Mouse (Mus musculus): ENCODE measurements at regions not wholly inside any gene's neighbourhood (a gene's known extent, or its start where the extent isn't known, plus 50 kb on each side); places are given as distances from the start of the nearest gene placed in this dataset.

DNA sequence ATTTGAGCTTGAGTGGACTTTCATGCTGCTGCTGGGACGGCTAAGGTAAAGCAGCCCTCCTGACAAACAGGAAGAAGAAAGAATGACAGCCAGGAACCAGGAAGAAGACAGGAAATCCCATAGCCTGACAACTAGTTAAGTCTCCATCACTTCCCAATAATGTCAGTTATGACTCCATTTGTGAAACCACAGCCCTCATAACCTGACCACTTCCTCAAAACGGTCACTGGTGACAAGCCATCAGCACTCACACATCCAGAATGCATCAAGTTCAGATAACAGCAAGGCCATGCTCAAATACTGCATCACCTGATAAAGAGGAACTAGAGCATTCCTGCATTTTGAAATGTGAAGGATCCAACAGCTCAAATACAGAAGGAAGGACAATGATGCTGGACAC is 288.3 kb downstream of the Zfp706 start:
- Histone ChIP-seq H3K27ac (replicated peaks) (no peak overlapping the region), H3K27me3 (no peaks in the 10 kb centered on the region), H3K4me2 (no peak overlapping the region), H3K4me3 (no peak overlapping the region), H3K9me3 (no peaks in the 10 kb centered on the region), H3K36me3 (no peaks in the 10 kb centered on the region), H3K9ac (no peak overlapping the region), H3K4me1 (replicated peaks) (peaks cover 21% of the 10 kb centered on the region)
- WGBS, result 81% methylated on average over 2 of the region's 2 CpGs
- ATAC-seq (ENCODE audit: low read depth), result no peak

DNA sequence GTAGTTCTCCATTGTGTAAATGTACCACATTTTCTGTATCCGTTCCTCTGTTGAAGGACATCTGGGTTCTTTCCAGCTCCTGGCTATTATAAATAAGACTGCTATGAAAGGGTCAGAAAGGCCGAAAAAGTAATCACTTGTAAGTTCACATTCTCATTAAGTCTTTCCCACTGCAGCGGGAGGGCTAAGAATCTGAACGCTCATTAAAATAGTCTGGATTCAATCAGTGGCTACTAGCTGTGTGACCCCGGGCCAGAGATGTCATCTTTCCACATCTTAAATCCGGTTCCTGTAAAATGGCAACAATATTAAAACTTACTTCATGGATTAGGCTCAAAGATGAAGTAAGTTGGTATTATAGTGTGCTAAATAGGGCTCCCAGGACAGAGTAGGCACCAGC is 289.7 kb downstream of the Zfp706 start:
- no peak for ATAC-seq (ENCODE audit: low read depth)
- Histone ChIP-seq H3K27ac (replicated peaks) (no peak overlapping the region), H3K9me3 (no peaks in the 10 kb centered on the region), H3K4me2 (no peak overlapping the region), H3K36me3 (no peaks in the 10 kb centered on the region), H3K9ac (no peak overlapping the region), H3K4me3 (no peak overlapping the region), H3K27me3 (no peaks in the 10 kb centered on the region), H3K4me1 (replicated peaks) (peaks cover 21% of the 10 kb centered on the region)
- WGBS, result 87% methylated on average over 6 of the region's 6 CpGs

DNA sequence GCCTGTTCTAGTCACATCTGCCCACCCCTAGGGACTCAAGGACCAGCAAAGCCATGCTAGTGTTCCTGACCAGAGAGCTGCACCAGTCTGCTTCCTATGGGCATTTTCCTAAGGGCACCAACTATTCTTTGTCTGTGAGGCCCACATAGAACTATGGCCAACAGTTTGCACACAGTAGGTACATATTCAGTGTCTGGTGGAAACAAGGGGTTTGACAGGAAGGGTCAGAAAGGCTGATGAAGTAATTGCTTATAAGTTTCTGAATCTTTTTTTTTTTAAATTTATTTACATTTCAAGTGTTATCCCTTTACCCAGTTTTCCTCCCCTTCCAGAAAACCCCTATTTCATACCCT is 290.9 kb downstream of the Zfp706 start:
- H3K27me3 ChIP-seq, result no peaks in the 10 kb centered on the region
- ATAC-seq (ENCODE audit: low read depth), result no peak
- H3K4me1 ChIP-seq (replicated peaks), result peaks cover 11% of the 10 kb centered on the region
- H3K27ac ChIP-seq (replicated peaks), result peak overlapping the region; percentile 46
- no peak overlapping the region; the same call in 1 of the 2 replicates for H3K9ac ChIP-seq
- no peak overlapping the region for H3K4me3 ChIP-seq
- H3K4me2 ChIP-seq, result no peak overlapping the region
- no peaks in the 10 kb centered on the region for H3K36me3 ChIP-seq
- no peaks in the 10 kb centered on the region for H3K9me3 ChIP-seq

- Histone ChIP-seq H3K27ac (replicated peaks) (peak overlapping the region; percentile 46), H3K4me3 (peak overlapping the region; percentile 10; the same call in 1 of the 2 replicates), H3K4me2 (peak overlapping the region; percentile 44), H3K27me3 (no peaks in the 10 kb centered on the region), H3K4me1 (replicated peaks) (peaks cover 11% of the 10 kb centered on the region), H3K9me3 (no peaks in the 10 kb centered on the region), H3K9ac (peak overlapping the region; percentile 45; the same call in 1 of the 2 replicates), H3K36me3 (no peaks in the 10 kb centered on the region)
- 22% methylated on average over 26 of the region's 26 CpGs for WGBS
- ATAC-seq (ENCODE audit: low read depth), result peak; percentile 88
Observed at GRCm38 (mm10) chr15:36715745-36716685, 291.6 kb downstream of the Zfp706 start.

GRCm38 (mm10) chr15:36715159-36715558 is 292.4 kb downstream of the Zfp706 start:
- Histone ChIP-seq H3K36me3 (no peaks in the 10 kb centered on the region), H3K27me3 (no peaks in the 10 kb centered on the region), H3K27ac (replicated peaks) (no peak overlapping the region), H3K4me2 (no peak overlapping the region), H3K4me1 (replicated peaks) (peaks cover 11% of the 10 kb centered on the region), H3K9ac (no peak overlapping the region), H3K9me3 (no peaks in the 10 kb centered on the region), H3K4me3 (no peak overlapping the region)
- ATAC-seq (ENCODE audit: low read depth), result no peak
- WGBS, result 92% methylated on average over 6 of the region's 6 CpGs

DNA sequence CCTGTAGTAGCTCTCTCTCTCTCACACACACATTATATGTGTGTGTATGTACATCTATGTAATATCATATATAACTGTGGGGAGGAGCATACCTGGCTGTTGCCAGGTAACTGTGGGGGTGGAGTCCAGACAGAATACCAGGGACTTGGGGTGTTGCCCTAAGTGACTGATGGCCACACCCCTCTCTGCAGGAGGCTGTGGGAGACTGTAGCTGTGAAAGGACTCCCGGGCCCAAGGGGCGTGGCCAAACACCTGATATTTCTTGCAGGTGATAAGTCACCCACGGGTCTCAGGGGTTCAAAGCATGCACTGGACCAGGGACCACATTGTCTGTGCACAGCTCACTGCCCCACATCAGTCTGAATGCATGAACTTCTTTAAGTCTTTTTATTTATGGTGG is 297.8 kb downstream of the Zfp706 start:
- no peak for ATAC-seq (ENCODE audit: low read depth)
- Histone ChIP-seq H3K4me1 (replicated peaks) (no peaks in the 10 kb centered on the region), H3K9ac (no peak overlapping the region), H3K27me3 (no peaks in the 10 kb centered on the region), H3K4me3 (no peak overlapping the region), H3K27ac (replicated peaks) (no peak overlapping the region), H3K36me3 (no peaks in the 10 kb centered on the region), H3K9me3 (no peaks in the 10 kb centered on the region), H3K4me2 (no peak overlapping the region)
- 71% methylated on average over 3 of the region's 3 CpGs for WGBS

GRCm38 (mm10) chr15:36708471-36708870 is 299.1 kb downstream of the Zfp706 start:
- H3K4me3 ChIP-seq, result no peak overlapping the region
- H3K27ac ChIP-seq (replicated peaks), result no peak overlapping the region
- 19% methylated on average over 3 of the region's 3 CpGs for WGBS
- no peak overlapping the region for H3K4me2 ChIP-seq
- H3K36me3 ChIP-seq, result no peaks in the 10 kb centered on the region
- H3K9ac ChIP-seq, result no peak overlapping the region
- H3K9me3 ChIP-seq, result no peaks in the 10 kb centered on the region
- H3K4me1 ChIP-seq (replicated peaks), result no peaks in the 10 kb centered on the region
- ATAC-seq (ENCODE audit: low read depth), result peak; percentile 54; the same call in 1 of the 2 replicates
- H3K27me3 ChIP-seq, result no peaks in the 10 kb centered on the region

GRCm38 (mm10) chr15:36705990-36706389 is 301.6 kb downstream of the Zfp706 start:
- Histone ChIP-seq H3K36me3 (no peaks in the 10 kb centered on the region), H3K4me3 (no peak overlapping the region), H3K9me3 (no peaks in the 10 kb centered on the region), H3K4me2 (no peak overlapping the region), H3K9ac (no peak overlapping the region), H3K4me1 (replicated peaks) (no peaks in the 10 kb centered on the region), H3K27ac (replicated peaks) (no peak overlapping the region), H3K27me3 (no peaks in the 10 kb centered on the region)
- peak; percentile 44; the same call in 1 of the 2 replicates for ATAC-seq (ENCODE audit: low read depth)
- 29% methylated on average over 4 of the region's 4 CpGs for WGBS

- Histone ChIP-seq H3K27ac (replicated peaks) (no peak overlapping the region), H3K9ac (no peak overlapping the region), H3K27me3 (no peaks in the 10 kb centered on the region), H3K4me3 (no peak overlapping the region), H3K4me1 (replicated peaks) (no peaks in the 10 kb centered on the region), H3K36me3 (no peaks in the 10 kb centered on the region), H3K4me2 (no peak overlapping the region), H3K9me3 (no peaks in the 10 kb centered on the region)
- ATAC-seq (ENCODE audit: low read depth), result no peak
- WGBS, result 41% methylated on average over 2 of the region's 2 CpGs
Observed at GRCm38 (mm10) chr15:36705391-36705790, 302.2 kb downstream of the Zfp706 start.

DNA sequence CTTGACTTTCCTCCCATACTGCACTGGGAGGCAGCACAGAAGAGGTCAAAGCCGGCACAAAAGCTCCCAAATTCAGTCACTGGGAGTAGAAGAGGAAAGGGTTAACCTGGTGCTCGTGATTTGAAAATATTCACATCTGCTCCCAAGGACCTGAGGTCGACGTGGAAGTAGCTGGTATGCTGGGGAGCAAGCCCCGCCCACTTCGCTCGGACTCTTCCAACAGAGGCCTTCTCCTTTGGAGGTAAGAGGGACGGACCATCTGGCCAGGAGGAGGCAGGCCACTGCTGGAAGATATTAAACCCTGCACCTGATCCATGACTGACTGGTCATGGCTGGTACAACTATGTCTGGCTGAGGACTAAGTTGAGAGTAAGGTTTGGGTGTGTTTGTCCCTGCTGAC is 305.7 kb downstream of the Zfp706 start:
- H3K4me3 ChIP-seq, result no peak overlapping the region
- no peaks in the 10 kb centered on the region for H3K27me3 ChIP-seq
- H3K4me1 ChIP-seq (replicated peaks), result no peaks in the 10 kb centered on the region
- ATAC-seq (ENCODE audit: low read depth), result no peak
- no peak overlapping the region for H3K9ac ChIP-seq
- WGBS, result 55% methylated on average over 8 of the region's 8 CpGs
- no peaks in the 10 kb centered on the region for H3K36me3 ChIP-seq
- H3K4me2 ChIP-seq, result no peak overlapping the region
- H3K27ac ChIP-seq (replicated peaks), result no peak overlapping the region
- H3K9me3 ChIP-seq, result no peaks in the 10 kb centered on the region

GRCm38 (mm10) chr15:36700196-36700595 is 307.4 kb downstream of the Zfp706 start:
- WGBS, result 91% methylated on average over 5 of the region's 5 CpGs
- H3K9me3 ChIP-seq, result no peaks in the 10 kb centered on the region
- no peaks in the 10 kb centered on the region for H3K27me3 ChIP-seq
- peaks cover 3% of the 10 kb centered on the region for H3K4me1 ChIP-seq (replicated peaks)
- no peaks in the 10 kb centered on the region for H3K36me3 ChIP-seq
- H3K27ac ChIP-seq (replicated peaks), result no peak overlapping the region
- H3K4me2 ChIP-seq, result no peak overlapping the region
- H3K9ac ChIP-seq, result no peak overlapping the region; the same call in 1 of the 2 replicates
- ATAC-seq (ENCODE audit: low read depth), result no peak
- no peak overlapping the region for H3K4me3 ChIP-seq

DNA sequence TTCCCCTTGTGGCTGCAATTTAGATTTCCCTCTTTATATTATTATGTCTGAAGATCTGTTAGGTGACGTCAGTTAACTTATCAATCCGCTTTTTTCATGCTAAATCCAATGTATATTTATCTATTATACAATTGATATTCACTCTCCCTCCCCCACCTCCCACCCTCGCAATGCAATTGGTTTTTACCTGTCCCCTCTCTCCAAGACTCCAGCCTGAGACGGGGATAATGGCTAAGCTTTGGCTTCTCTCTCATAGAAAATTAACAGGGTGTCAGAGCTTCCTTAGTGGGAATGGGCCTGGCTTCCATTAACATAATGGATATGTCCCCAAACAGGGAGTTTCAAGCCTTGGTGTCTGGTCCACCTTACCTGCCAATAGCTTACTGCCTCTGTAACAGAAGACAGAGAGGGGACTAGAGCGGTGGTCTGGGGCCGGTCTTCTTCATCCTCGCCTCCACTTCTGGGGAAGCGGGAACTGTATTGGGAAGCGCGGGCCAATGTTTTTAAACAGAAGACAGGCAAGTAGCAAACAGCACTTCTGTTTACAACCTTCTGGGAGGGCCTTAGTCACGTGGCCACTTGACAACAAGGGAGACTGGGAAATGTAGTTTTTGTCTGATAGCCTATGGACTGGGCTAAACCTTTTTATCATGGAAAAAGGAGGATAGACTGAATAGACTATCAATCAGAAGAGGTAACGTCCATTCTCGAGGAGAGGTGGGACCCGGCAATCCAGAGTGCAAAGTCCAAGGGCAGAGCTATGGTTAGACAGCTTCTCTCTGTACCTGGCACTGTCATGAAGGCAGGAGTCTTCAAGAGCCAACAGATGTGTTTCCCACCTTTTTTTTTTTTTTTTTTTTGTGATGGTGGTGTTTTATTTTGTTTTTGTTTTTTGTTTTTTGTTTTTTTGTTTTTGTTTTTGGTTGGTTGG is 312.1 kb downstream of the Zfp706 start:
- WGBS, result 23% methylated on average over 14 of the region's 14 CpGs
- Histone ChIP-seq H3K27ac (replicated peaks) (no peak overlapping the region; the same call in 1 of the 2 replicates), H3K4me1 (replicated peaks) (peaks cover 10% of the 10 kb centered on the region), H3K9ac (peak overlapping the region; percentile 71), H3K4me2 (peak overlapping the region; percentile 62), H3K27me3 (no peaks in the 10 kb centered on the region), H3K9me3 (no peaks in the 10 kb centered on the region), H3K36me3 (no peaks in the 10 kb centered on the region), H3K4me3 (peak overlapping the region; percentile 41)
- ATAC-seq (ENCODE audit: low read depth), result peak; percentile 94

Data from neural tube, embryonic 13.5 days (tissue).